Mouse (Mus musculus): ENCODE measurements around the gene Dppa3. TPM values are rescaled to one million over a fixed set of nuclear protein-coding genes. Genes with fewer than 3 reads are reported as not detected.

The Dppa3 gene
- not detected for total RNA-seq (2021)
- long read RNA-seq, experiment 1: 0 reads
- long read RNA-seq, experiment 2: 0 reads

GRCm38 (mm10) chr6:122626110-122626509 is at the start of gene Dppa3:
Gene Dppa3 (plus strand): TSS chr6:122626410.
- H3K27ac ChIP-seq: no peak within 1 kb of the TSS
- H3K4me3 ChIP-seq: no peak within 1 kb of the TSS
- no peak for DNase-seq (ENCODE audit: low spot score in 2 of 2)
- no peak for TF ChIP-seq CTCF (conservative IDR thresholded peaks at IDR 0.05)

- H3K4me3 ChIP-seq: no peak overlapping the region
- H3K27ac ChIP-seq: no peak overlapping the region
- no peak for TF ChIP-seq CTCF (conservative IDR thresholded peaks at IDR 0.05)
- DNase-seq (ENCODE audit: low spot score in 2 of 2): no peak
These were observed 49.2 kb upstream of the Dppa3 start for GRCm38 (mm10) chr6:122577030-122577429.

- DNase-seq (ENCODE audit: low spot score in 2 of 2): no peak
- no peak overlapping the region for H3K4me3 ChIP-seq
- H3K27ac ChIP-seq: no peak overlapping the region
- TF ChIP-seq CTCF (conservative IDR thresholded peaks at IDR 0.05): no peak
These were observed 47.1 kb upstream of the Dppa3 start for GRCm38 (mm10) chr6:122579086-122579485.

DNA sequence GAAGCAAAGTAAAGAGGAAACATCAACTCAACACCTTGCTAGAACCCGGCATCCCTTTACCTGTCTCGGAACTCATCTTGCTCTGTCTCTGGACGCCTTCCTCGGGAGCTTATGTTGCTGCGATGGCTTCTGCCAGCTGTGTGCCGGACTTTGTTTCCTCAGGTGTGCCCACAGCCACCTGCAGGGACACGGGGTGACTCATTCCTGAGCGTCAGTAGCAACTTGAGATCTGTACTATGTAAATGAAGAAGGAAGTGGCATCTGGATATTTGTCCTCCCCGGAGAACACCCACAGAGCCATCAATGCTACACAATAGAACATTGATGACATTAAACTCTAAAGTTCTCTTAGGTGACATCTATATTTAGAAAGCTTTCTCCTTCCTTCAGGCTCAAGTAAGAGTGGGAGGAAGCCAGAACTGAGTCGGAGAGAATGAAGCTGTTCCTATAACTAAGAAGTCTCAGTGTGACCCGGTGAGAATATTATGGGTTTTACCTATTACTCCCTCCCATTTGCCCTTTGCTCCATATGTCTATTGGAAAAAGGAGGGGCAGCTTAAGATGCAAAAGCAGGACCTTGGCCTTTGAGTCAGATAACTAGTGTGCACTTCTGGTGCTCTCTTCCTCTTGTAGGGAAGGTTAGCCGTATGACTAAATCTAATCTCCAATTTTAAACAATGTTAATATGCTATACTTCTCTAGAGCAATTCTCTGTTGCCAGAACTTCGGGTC is 35.0 kb upstream of the Dppa3 start:
- DNase-seq (ENCODE audit: low spot score in 2 of 2): no peak
- no peak overlapping the region for H3K27ac ChIP-seq
- no peak for TF ChIP-seq CTCF (conservative IDR thresholded peaks at IDR 0.05)
- H3K4me3 ChIP-seq: no peak overlapping the region

- H3K4me3 ChIP-seq: no peak overlapping the region
- peak; percentile 35; the same call in 1 of the 2 replicates for TF ChIP-seq CTCF (conservative IDR thresholded peaks at IDR 0.05)
- DNase-seq (ENCODE audit: low spot score in 2 of 2): no peak
- no peak overlapping the region for H3K27ac ChIP-seq
These were observed 33.3 kb upstream of the Dppa3 start for GRCm38 (mm10) chr6:122592905-122593304.

- H3K27ac ChIP-seq: no peak overlapping the region
- peak; percentile 11 to 20 for DNase-seq (ENCODE audit: low spot score in 2 of 2)
- H3K4me3 ChIP-seq: no peak overlapping the region
- peak; percentile 74 for TF ChIP-seq CTCF (conservative IDR thresholded peaks at IDR 0.05)
These were observed 30.6 kb upstream of the Dppa3 start for GRCm38 (mm10) chr6:122595637-122596036.

DNA sequence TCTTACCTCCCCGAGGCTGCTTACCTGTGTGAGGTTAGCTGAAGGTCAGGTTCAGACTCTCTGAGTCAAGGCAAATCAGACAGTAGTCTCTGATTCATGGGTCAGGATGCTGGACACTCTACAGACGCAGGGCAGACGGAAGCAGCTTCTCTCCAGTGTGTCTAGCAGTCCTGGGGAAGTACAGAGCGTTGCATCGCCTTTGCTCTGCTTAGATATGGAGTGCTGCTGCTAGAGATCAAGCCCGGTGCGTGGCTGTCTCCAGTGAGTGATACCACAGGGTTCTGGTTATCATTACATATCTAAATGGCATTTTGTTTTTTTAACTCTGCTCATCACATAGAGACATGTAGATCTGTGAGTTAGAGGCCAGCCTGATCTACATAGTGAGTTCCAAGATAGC is 29.6 kb upstream of the Dppa3 start:
- H3K27ac ChIP-seq: no peak overlapping the region
- no peak overlapping the region for H3K4me3 ChIP-seq
- TF ChIP-seq CTCF (conservative IDR thresholded peaks at IDR 0.05): no peak
- no peak for DNase-seq (ENCODE audit: low spot score in 2 of 2)

- DNase-seq (ENCODE audit: low spot score in 2 of 2): no peak
- Histone ChIP-seq H3K27ac (no peak overlapping the region), H3K4me3 (no peak overlapping the region)
- no peak for TF ChIP-seq CTCF (conservative IDR thresholded peaks at IDR 0.05)
These were observed 28.2 kb upstream of the Dppa3 start for GRCm38 (mm10) chr6:122598014-122598413.

DNA sequence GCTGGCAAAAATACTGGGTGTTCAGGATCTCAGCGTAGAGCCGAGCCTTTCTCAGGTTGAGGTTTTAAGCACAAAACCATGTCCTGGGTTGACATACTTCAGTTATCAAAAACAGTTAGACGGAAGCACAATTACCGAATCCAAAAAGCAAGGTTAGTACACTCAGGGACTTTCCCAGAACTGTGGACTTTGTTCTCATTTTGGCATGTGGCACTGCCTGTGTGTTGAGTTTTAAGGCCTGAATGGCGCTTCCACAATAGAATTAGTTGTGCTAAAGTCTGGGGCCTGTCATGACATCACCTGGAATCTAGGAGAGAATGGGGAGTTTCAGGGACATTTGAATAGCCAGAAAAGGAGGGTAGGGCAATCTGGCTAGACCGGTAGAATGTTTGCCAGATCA is 27.8 kb upstream of the Dppa3 start:
- TF ChIP-seq CTCF (conservative IDR thresholded peaks at IDR 0.05): no peak
- no peak for DNase-seq (ENCODE audit: low spot score in 2 of 2)
- no peak overlapping the region for H3K4me3 ChIP-seq
- no peak overlapping the region for H3K27ac ChIP-seq

- TF ChIP-seq CTCF (conservative IDR thresholded peaks at IDR 0.05): no peak
- Histone ChIP-seq H3K4me3 (no peak overlapping the region), H3K27ac (no peak overlapping the region)
- DNase-seq (ENCODE audit: low spot score in 2 of 2): no peak
These were observed 27.0 kb upstream of the Dppa3 start for GRCm38 (mm10) chr6:122599054-122599737.

DNA sequence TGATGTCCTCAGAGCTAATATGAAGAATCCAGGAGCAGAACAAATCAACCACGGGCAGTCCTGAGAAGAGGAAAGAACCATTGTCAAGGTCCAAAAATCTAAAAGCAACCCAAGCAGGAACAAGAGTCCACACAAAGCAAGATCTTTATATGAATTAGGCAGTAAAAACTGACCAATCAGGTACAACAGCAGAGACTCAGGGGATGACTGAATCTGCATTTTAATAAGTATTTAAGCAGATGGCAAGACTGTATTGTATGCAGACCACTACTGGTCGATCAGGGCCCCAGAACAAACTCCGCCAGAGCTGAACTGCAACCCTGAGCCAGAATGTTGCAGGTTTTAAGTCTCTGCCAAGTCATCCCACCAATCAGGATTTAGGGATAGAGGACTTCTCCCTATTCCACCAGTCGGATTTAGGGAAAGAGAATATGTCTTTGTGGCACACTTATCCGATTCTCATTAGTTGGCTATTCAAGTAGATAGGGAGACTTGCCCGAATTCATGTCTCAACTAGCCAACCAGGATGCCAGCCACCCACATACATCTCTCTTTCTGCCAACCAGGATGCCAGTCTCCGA is 26.1 kb upstream of the Dppa3 start:
- no peak for TF ChIP-seq CTCF (conservative IDR thresholded peaks at IDR 0.05)
- no peak overlapping the region for H3K4me3 ChIP-seq
- H3K27ac ChIP-seq: no peak overlapping the region
- no peak for DNase-seq (ENCODE audit: low spot score in 2 of 2)

- Histone ChIP-seq H3K4me3 (no peak overlapping the region), H3K27ac (no peak overlapping the region)
- no peak for DNase-seq (ENCODE audit: low spot score in 2 of 2)
- no peak for TF ChIP-seq CTCF (conservative IDR thresholded peaks at IDR 0.05)
These were observed 25.2 kb upstream of the Dppa3 start for GRCm38 (mm10) chr6:122601031-122601430.

DNA sequence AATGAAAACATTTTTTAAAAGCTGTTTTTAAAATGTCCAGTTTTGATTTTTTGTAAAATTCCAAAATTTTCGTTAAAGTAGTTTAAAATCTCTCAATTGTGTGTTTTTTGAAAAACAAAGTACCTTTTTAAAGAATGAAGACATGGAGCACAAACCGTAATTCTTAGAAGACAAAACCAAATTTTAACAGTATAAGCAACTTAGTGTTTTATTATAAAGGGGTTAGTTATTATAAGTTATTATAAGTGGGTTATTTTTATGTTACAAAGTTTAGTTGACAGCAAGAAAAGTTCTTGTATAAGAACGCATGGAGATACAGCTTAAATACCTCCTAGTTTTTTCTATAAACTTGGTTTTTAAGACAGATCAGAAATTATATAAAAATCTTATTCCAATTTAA is 24.6 kb upstream of the Dppa3 start:
- H3K4me3 ChIP-seq: peak overlapping the region; percentile 55
- H3K27ac ChIP-seq: peak overlapping the region; percentile 77; the same call in 1 of the 2 replicates
- no peak for TF ChIP-seq CTCF (conservative IDR thresholded peaks at IDR 0.05)
- DNase-seq (ENCODE audit: low spot score in 2 of 2): no peak
